Mouse (Mus musculus) gastrocnemius, postnatal 14 days (tissue): ENCODE results near the gene Mpzl1. TPM values are rescaled to one million over a fixed set of nuclear protein-coding genes. Genes with fewer than 3 reads are reported as not detected.
"Not testable (repeated sequence)": the region's sequence is repeated elsewhere in the genome, so short reads cannot be mapped to it uniquely, and the experiment has no call there.

Experiments used
- DNase-seq: peaks from one replicate; pipeline ENCODE4 v3.0.0; 2021; ENCODE audit warnings: mixed read lengths
- intact Hi-C: fragments of 180-260 bp; cut with DNase I; formaldehyde crosslinking; loops from one replicate; pipeline ENCODE4 v1.15.1; 2025; ENCODE audit warnings: low total_unique reads
- long read RNA-seq, 2 experiments: library from polyadenylated mRNA; stranded (forward); transcript quantifications; one replicate each; pipeline ENCODE4 v2.0.0; 2021
- total RNA-seq, 2 experiments: library from RNA; stranded (reverse); gene quantifications; 2 replicates each; pipeline ENCODE4 v1.2.3; 2021

Gene Mpzl1
- 10 to 100 TPM; 23.8 to 25.6 TPM for total RNA-seq
- long read RNA-seq, experiment 1, transcript Mpzl1-202 (6 exons, 2,285 nt), result major isoform, 34 of 43 reads
- long read RNA-seq, experiment 1, transcript Mpzl1-201 (5 exons, 2,171 nt), result minor isoform, 7 of 43 reads
- long read RNA-seq, experiment 1, partial matches to known transcripts, result 0 of 43 reads
- long read RNA-seq, experiment 1, other reads (novel, unspliced or antisense), result 2 of 43 reads
- long read RNA-seq, experiment 2, transcript Mpzl1-202 (6 exons, 2,285 nt), result major isoform, 37 of 49 reads
- long read RNA-seq, experiment 2, partial matches to known transcripts, result 1 of 49 reads
- long read RNA-seq, experiment 2, other reads (novel, unspliced or antisense), result 7 of 49 reads

- intact Hi-C loops, result no loop called here
- DNase-seq, result peak; percentile 100
Observed at GRCm38 (mm10) chr1:165634151-165634884, at the start of gene Mpzl1. TSS of gene Mpzl1 (minus strand) at chr1:165634538.

- intact Hi-C loops, result no loop called here
- DNase-seq, result no peak
Observed at GRCm38 (mm10) chr1:165682056-165682853, 47.9 kb upstream of the Mpzl1 start.

- intact Hi-C loops, result no loop called here
- DNase-seq, result no peak
Observed at GRCm38 (mm10) chr1:165681045-165681794, 46.9 kb upstream of the Mpzl1 start.

- DNase-seq, intact Hi-C loops: not testable (repeated sequence)
Observed at GRCm38 (mm10) chr1:165680086-165680485, 45.7 kb upstream of the Mpzl1 start.

GRCm38 (mm10) chr1:165679618-165679997, 45.3 kb upstream of the Mpzl1 start:
- DNase-seq, result no peak

GRCm38 (mm10) chr1:165678861-165679617, 44.7 kb upstream of the Mpzl1 start:
- no peak for DNase-seq
- intact Hi-C loops, result no loop called here

More at GRCm38 (mm10) chr1:165679618-165679997, 45.3 kb upstream of the Mpzl1 start:
- intact Hi-C loops, result no loop called here

- DNase-seq, result peak; percentile 66
- intact Hi-C loops, result no loop called here
Observed at GRCm38 (mm10) chr1:165677558-165677957, 43.2 kb upstream of the Mpzl1 start.

GRCm38 (mm10) chr1:165676993-165677392, 42.7 kb upstream of the Mpzl1 start:
- intact Hi-C loops, result no loop called here
- peak; percentile 65 for DNase-seq

- DNase-seq, result no peak
- intact Hi-C loops, result no loop called here
Observed at GRCm38 (mm10) chr1:165675167-165675566, 40.8 kb upstream of the Mpzl1 start.

GRCm38 (mm10) chr1:165672355-165672754, 38.0 kb upstream of the Mpzl1 start:
- intact Hi-C loops, result no loop called here
- DNase-seq, result no peak

- no peak for DNase-seq
- intact Hi-C loops, result no loop called here
Observed at GRCm38 (mm10) chr1:165670056-165670455, 35.7 kb upstream of the Mpzl1 start.

- no peak for DNase-seq
- intact Hi-C loops, result loop anchor here (5.0 kb wide), 1 partner anchor 38 kb away; the partner anchor contains the start of gene Rcsd1
Observed at GRCm38 (mm10) chr1:165668904-165669303, 34.6 kb upstream of the Mpzl1 start.

GRCm38 (mm10) chr1:165667380-165667779, 33.0 kb upstream of the Mpzl1 start:
- intact Hi-C loops, result loop anchor here (5.0 kb wide), 1 partner anchor 40 kb away; the partner anchor contains the start of gene Rcsd1
- peak; percentile 72 for DNase-seq

GRCm38 (mm10) chr1:165666944-165667343, 32.6 kb upstream of the Mpzl1 start:
- intact Hi-C loops, result loop anchor here (5.0 kb wide), 1 partner anchor 40 kb away; the partner anchor contains the start of gene Rcsd1
- no peak for DNase-seq

- no peak for DNase-seq
- intact Hi-C loops, result loop anchor here (5.0 kb wide), 1 partner anchor 42 kb away; the partner anchor contains the start of gene Rcsd1
Observed at GRCm38 (mm10) chr1:165665758-165666157, 31.4 kb upstream of the Mpzl1 start.

GRCm38 (mm10) chr1:165663277-165663676, 28.9 kb upstream of the Mpzl1 start:
- DNase-seq, result no peak
- intact Hi-C loops, result loop anchor here (5.0 kb wide), 1 partner anchor 74 kb away; no protein-coding TSS in a partner anchor

GRCm38 (mm10) chr1:165662426-165663192, 28.3 kb upstream of the Mpzl1 start:
- intact Hi-C loops, result loop anchor here (5.0 kb wide), 1 partner anchor 75 kb away; no protein-coding TSS in a partner anchor

More at GRCm38 (mm10) chr1:165662426-165663192, 28.3 kb upstream of the Mpzl1 start:
- no peak for DNase-seq
